Mouse (Mus musculus) limb, embryonic 11.5 days (tissue): ENCODE results near the gene Slc22a6. TPM values are rescaled to one million over a fixed set of nuclear protein-coding genes. Genes with fewer than 3 reads are reported as not detected.

Source experiments
- ATAC-seq: fragments of 200-750 bp; cut with Nextera tagmentation; 2 replicates; pipeline ENCODE4 v1.8.0; 2017; ENCODE audit warnings: low read depth; ENCODE audit not compliant: insufficient number of reproducible peaks, low FRiP score, low TSS enrichment
- DNase-seq: peaks from one replicate; pipeline ENCODE4 v3.0.0-alpha.2; 2015; ENCODE audit warnings: low spot score
- H3K27ac ChIP-seq: fragments of 300-500 bp; sonication (generic); replicated peaks from 2 replicates; pipeline ENCODE4 v1.5.1; 2014; ENCODE audit warnings: low read depth, mild to moderate bottlenecking, low read length
- H3K27me3 ChIP-seq: fragments of 300-500 bp; sonication (generic); 2 replicates; pipeline ENCODE4 v1.6.1; 2014; ENCODE audit warnings: mild to moderate bottlenecking, low read length, mixed read lengths; ENCODE audit not compliant: control insufficient read depth, insufficient read depth
- H3K36me3 ChIP-seq: fragments of 300-500 bp; sonication (generic); 2 replicates; pipeline ENCODE4 v1.6.1; 2014; ENCODE audit warnings: mild to moderate bottlenecking, low read length, moderate library complexity, mixed read lengths; ENCODE audit not compliant: control insufficient read depth, insufficient read depth
- H3K4me1 ChIP-seq: fragments of 300-500 bp; sonication (generic); 2 replicates; pipeline ENCODE4 v1.6.1; 2014; ENCODE audit warnings: low read length, mixed read lengths; ENCODE audit not compliant: control insufficient read depth, insufficient read depth
- H3K4me2 ChIP-seq: fragments of 300-500 bp; sonication (generic); 2 replicates; pipeline ENCODE4 v1.6.1; 2014; ENCODE audit warnings: low read depth, mild to moderate bottlenecking, moderate library complexity; ENCODE audit not compliant: severe bottlenecking
- H3K4me3 ChIP-seq: fragments of 300-500 bp; sonication (generic); 2 replicates; pipeline ENCODE4 v1.5.1; 2014; ENCODE audit warnings: low read depth, low read length
- H3K9ac ChIP-seq: fragments of 300-500 bp; sonication (generic); 2 replicates; pipeline ENCODE4 v1.6.1; 2014; ENCODE audit warnings: mild to moderate bottlenecking, low read length
- H3K9me3 ChIP-seq: fragments of 300-500 bp; sonication (generic); 2 replicates; pipeline ENCODE4 v1.6.1; 2016; ENCODE audit warnings: low read length; ENCODE audit not compliant: control insufficient read depth
- WGBS: fragments of 180-500 bp; shearing (Covaris S2); extraction: QIAGEN DNeasy Blood & Tissue Kit; methylation state at CpG from one replicate; pipeline ENCODE4 v1.1.7; 2014; 5-methylcytosine and 5-hydroxymethylcytosine counted together
- polyA plus RNA-seq: library from polyadenylated mRNA; unstranded; fragments of >200 nt; fragmentation: Nextera tagmentation; extraction: Ambion mirVana; gene quantifications from 2 replicates; pipeline ENCODE4 v1.2.1, GENCODE M21; 2014

The Slc22a6 gene
- polyA plus RNA-seq, 1 experiment from 2014 or later = not detected

DNA sequence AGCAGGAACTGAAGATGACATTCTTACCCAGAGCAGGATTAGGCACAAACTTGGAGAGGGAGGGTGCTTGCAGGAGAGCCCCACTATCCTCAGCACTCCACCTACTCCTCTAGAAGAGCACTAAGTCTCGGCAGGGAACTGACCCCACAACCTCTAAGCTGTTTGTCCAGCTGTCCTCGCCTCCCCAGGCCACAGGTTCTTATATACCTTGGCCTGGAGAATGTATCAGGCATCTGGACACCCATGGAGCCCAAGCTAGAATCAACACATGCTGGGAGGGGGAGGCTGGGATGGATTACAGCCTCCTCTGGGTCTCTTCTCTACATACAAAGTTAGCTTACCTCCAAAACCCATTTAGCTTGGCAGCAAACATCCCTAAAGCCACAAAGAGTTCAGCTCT is 3.5 kb upstream of the Slc22a6 start:
- ATAC-seq (no peak), DNase-seq (no peak)
- Histone ChIP-seq H3K27me3 (no peaks in the 10 kb centered on the region), H3K4me3 (no peak overlapping the region), H3K9me3 (no peaks in the 10 kb centered on the region), H3K4me2 (no peak overlapping the region), H3K4me1 (no peaks in the 10 kb centered on the region), H3K36me3 (no peaks in the 10 kb centered on the region), H3K27ac (no peak overlapping the region), H3K9ac (no peak overlapping the region)
- WGBS = 40% methylated on average over 2 of the region's 2 CpGs

DNA sequence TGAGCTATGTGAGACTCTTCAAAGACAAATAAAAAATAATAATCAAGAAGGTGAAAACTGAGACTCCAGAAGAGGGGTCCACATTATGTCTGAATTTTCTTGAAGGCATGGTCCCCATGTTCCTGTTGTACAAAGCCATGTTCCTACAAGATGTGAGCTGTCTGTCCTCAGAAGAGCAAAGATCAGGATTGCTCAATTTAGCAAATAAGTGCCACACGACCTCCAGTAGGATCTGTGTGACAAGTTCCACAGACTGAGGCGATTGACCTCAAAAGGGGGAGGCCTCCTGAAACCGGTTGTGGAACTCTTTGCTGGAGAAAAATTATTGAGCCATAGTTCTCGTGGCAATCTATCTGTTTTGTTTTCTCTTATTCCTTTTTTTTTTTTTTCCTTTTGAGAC is 1.5 kb upstream of the Slc22a6 start:
- no peaks in the 10 kb centered on the region for H3K36me3 ChIP-seq
- ATAC-seq (no peak), DNase-seq (no peak)
- H3K4me2 ChIP-seq = no peak overlapping the region
- 76% methylated on average over 4 of the region's 4 CpGs for WGBS
- H3K4me3 ChIP-seq = no peak overlapping the region
- no peaks in the 10 kb centered on the region for H3K27me3 ChIP-seq
- H3K4me1 ChIP-seq = no peaks in the 10 kb centered on the region
- H3K9me3 ChIP-seq = no peaks in the 10 kb centered on the region
- no peak overlapping the region for H3K27ac ChIP-seq
- H3K9ac ChIP-seq = no peak overlapping the region

DNA sequence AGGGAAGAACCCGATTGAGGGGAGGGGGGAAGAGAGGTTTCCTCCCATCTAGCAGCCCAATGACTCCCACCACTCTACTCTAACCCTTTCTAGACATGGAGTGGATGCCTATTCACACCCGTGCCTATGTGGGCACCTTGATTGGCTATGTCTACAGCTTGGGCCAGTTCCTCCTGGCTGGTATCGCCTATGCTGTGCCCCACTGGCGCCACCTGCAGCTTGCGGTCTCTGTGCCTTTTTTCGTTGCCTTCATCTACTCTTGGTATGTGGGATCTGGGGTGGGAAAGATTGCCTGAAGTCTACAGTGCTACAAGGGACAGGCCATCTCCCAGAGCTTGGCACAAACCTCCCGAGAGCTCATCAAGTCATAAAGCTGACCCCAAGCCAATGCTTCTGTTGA is 3.3 kb downstream of the Slc22a6 start:
- Histone ChIP-seq H3K27me3 (no peaks in the 10 kb centered on the region), H3K4me2 (no peak overlapping the region), H3K36me3 (no peaks in the 10 kb centered on the region), H3K4me3 (no peak overlapping the region), H3K27ac (no peak overlapping the region), H3K4me1 (no peaks in the 10 kb centered on the region), H3K9ac (no peak overlapping the region), H3K9me3 (no peaks in the 10 kb centered on the region)
- ATAC-seq (no peak), DNase-seq (no peak)
- 91% methylated on average over 7 of the region's 7 CpGs for WGBS

DNA sequence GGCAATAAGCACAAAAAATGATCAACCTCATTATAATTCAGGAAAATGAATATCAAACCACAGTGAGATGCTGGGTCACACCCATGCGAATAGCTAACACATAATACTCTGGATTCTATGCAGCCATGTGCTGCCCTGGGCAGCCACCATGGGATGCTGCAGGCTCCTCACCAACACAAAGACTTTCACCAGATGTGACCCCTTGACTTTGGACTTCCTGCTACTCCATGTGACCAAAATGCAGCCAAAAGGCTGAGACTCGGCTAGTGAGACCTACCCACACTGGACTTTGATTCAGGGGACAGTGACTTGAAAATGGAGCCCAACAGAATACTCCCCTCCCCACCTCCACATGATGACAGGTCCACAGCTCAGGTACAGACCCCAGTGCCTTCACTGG is 12.4 kb downstream of the Slc22a6 start:
- no peaks in the 10 kb centered on the region for H3K27me3 ChIP-seq
- H3K9me3 ChIP-seq = no peaks in the 10 kb centered on the region
- H3K36me3 ChIP-seq = no peaks in the 10 kb centered on the region
- H3K27ac ChIP-seq = no peak overlapping the region
- no peak for DNase-seq
- ATAC-seq = no peak
- no peaks in the 10 kb centered on the region for H3K4me1 ChIP-seq
- WGBS = 53% methylated on average over 2 of the region's 2 CpGs
- no peak overlapping the region for H3K4me2 ChIP-seq
- H3K9ac ChIP-seq = no peak overlapping the region
- H3K4me3 ChIP-seq = no peak overlapping the region

DNA sequence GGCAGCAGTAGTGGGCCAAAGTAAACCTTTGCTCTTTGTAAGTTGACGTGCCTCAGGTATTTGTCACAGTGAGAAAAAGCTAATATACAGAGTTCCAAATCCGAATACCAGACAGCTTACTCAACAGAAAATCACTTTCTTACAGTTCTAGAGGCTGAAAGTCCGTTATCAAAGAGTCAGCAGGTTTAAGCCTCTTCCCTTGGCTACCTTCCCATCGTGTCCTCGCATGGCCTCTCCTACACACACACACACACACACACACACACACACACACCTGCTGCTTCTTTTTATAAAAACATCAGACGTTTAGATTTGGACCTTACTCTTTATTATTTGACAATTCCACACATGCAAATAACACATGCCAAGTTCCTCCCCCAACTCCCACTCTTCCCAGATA is 13.0 kb downstream of the Slc22a6 start:
- Histone ChIP-seq H3K4me2 (no peak overlapping the region), H3K27ac (no peak overlapping the region), H3K9ac (no peak overlapping the region), H3K4me1 (no peaks in the 10 kb centered on the region), H3K9me3 (no peaks in the 10 kb centered on the region), H3K36me3 (no peaks in the 10 kb centered on the region), H3K27me3 (no peaks in the 10 kb centered on the region), H3K4me3 (no peak overlapping the region)
- DNase-seq (no peak), ATAC-seq (no peak)
- WGBS = 86% methylated on average over 6 of the region's 6 CpGs

DNA sequence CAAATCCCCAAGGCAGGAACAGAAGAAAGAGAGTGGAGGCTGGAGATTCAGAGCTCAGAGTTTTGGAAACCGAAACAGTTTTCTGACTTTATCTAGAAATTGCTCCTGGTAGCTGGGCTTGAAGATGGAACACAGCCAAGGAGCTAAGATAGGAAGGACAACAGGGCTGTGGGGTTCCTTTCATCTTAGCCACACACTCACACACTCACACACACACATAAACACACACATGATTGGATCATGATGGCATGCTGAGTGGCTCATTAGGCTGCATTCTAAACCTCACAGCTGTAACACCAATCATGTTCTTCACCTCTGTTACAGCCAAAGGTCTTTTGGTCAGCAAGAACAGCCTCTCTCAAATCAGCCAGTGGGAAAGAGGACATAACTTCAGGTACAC is 14.2 kb downstream of the Slc22a6 start:
- Histone ChIP-seq H3K4me2 (no peak overlapping the region), H3K4me1 (no peaks in the 10 kb centered on the region), H3K9ac (no peak overlapping the region), H3K4me3 (no peak overlapping the region), H3K36me3 (no peaks in the 10 kb centered on the region), H3K27me3 (no peaks in the 10 kb centered on the region), H3K9me3 (no peaks in the 10 kb centered on the region), H3K27ac (no peak overlapping the region)
- WGBS = 100% methylated on average over 1 of the region's 1 CpGs
- ATAC-seq (no peak), DNase-seq (no peak)

DNA sequence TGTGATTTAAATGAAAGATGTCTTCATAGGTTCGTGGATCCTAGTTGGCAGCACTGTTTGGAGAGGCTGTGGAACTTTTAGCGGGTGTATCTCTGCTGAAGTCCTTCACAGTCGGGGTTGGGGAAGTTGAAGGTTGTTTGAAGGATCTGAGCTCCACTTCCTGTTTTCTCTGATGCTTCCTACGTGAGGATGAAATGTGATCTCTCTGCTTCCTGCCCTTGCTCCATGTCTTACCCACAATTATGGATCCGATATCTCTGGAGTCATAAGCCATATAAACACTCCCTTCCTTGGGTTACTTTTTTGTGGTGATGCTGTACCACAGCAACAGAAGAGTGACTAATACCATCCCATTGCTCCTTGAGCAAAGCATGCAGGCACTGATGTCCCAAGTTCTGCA is 24.2 kb downstream of the Slc22a6 start:
- Histone ChIP-seq H3K4me1 (no peaks in the 10 kb centered on the region), H3K27ac (no peak overlapping the region), H3K9me3 (no peaks in the 10 kb centered on the region; the same call in 1 of the 2 replicates), H3K27me3 (no peaks in the 10 kb centered on the region), H3K4me3 (no peak overlapping the region), H3K9ac (no peak overlapping the region), H3K4me2 (no peak overlapping the region), H3K36me3 (no peaks in the 10 kb centered on the region)
- DNase-seq (no peak), ATAC-seq (no peak)
- WGBS = 66% methylated on average over 5 of the region's 5 CpGs

DNA sequence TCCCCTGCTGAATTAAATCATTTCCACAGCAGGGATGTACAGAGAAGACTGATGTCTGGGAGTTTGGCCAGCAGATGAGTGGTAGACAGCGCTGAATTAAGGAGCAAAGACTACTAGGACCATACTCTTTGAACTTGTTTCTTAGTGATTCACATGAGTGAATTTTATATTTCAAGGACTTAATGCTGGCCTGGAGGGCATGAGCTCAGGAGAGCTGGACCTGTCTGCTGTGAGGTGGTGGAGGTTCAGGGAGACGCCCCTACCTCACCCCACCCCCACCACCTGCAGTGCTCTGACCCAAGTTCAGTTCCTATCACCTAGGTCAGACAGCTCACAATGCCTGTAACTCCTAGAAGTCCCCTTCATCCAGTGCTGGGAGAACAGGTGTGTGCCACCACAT is 28.6 kb downstream of the Slc22a6 start:
- 66% methylated on average over 2 of the region's 2 CpGs for WGBS
- Histone ChIP-seq H3K4me3 (no peak overlapping the region), H3K27ac (no peak overlapping the region), H3K27me3 (no peaks in the 10 kb centered on the region), H3K4me1 (no peaks in the 10 kb centered on the region), H3K9ac (no peak overlapping the region), H3K36me3 (no peaks in the 10 kb centered on the region), H3K9me3 (no peaks in the 10 kb centered on the region), H3K4me2 (no peak overlapping the region)
- ATAC-seq = no peak
- no peak for DNase-seq

DNA sequence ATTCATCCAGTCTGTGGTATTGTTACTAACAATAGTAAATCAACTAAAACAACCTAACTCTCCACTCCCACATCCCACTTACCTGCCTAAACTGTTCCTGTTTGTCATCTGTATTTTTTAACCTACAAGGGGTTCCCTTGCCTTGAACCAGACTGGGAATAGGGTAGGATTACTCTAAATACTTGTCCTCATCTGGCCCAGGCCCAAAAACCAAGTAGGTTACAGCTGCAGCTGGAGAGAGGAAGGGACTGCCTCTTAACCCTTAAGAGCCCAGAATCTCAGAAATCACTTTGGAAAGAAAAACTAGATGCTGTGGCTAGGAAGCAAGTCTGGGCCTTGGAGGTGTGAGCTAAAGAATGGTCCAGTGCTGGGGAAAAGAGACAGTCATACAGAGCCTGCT is 38.0 kb downstream of the Slc22a6 start:
- Histone ChIP-seq H3K27me3 (no peaks in the 10 kb centered on the region), H3K36me3 (no peaks in the 10 kb centered on the region), H3K9me3 (no peaks in the 10 kb centered on the region), H3K9ac (no peak overlapping the region), H3K27ac (no peak overlapping the region), H3K4me1 (no peaks in the 10 kb centered on the region), H3K4me2 (no peak overlapping the region), H3K4me3 (no peak overlapping the region)
- ATAC-seq (no peak), DNase-seq (no peak)
